Mouse (Mus musculus) spleen, embryonic (tissue): ENCODE results near the gene Slc25a34.

Experiments used
- CTCF ChIA-PET: fragments of 350-600 bp; sonication (Branson Sonifier 250); formaldehyde crosslinking; loops from one replicate; lab custom pipeline; 2022; lab: Charles Lee

Gene Slc25a34

DNA sequence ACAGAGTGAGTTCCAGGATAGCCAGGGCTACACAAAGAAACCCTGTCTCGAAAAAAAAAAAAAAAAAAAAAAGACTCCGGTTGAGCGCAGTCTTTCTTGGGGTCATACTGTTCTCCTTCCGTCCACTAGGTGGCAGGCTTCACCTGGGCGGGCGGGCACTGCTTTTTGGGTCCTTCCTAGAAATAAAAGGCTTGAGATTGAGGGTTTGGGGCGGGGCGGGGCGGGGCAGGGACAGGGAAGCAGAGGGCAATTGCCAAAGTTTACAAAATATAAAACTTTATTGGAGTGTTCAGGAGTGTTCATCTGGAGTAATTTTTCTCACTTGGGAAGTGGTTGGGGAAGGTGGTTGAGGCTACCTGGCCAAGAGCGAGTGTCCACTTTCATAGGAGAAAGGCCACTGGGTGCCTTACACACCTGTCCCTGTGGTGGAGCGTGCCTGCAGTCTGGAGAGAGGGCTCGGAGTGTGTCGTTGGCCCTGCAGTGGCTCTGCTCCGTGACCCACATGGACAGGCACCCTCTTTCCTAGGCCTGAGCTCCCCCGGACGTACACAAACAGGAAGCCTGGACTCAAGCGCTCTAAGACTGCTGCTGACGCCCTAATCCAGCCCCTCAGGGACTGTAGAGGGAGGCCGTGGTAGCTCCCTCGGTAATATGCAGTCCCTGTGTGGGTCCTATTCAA is 4.9 kb downstream of the Slc25a34 start, which contains the start of gene Tmem82:
Gene Tmem82 (minus strand): TSS at position 69 of the 679 bp plus-strand sequence.
- CTCF ChIA-PET = interaction anchor here (0.5 to 0.7 kb wide), 5 partner anchors 13 to 661 kb away, joined by 3 to 14 read pairs (median 4); no protein-coding TSS in a partner anchor

DNA sequence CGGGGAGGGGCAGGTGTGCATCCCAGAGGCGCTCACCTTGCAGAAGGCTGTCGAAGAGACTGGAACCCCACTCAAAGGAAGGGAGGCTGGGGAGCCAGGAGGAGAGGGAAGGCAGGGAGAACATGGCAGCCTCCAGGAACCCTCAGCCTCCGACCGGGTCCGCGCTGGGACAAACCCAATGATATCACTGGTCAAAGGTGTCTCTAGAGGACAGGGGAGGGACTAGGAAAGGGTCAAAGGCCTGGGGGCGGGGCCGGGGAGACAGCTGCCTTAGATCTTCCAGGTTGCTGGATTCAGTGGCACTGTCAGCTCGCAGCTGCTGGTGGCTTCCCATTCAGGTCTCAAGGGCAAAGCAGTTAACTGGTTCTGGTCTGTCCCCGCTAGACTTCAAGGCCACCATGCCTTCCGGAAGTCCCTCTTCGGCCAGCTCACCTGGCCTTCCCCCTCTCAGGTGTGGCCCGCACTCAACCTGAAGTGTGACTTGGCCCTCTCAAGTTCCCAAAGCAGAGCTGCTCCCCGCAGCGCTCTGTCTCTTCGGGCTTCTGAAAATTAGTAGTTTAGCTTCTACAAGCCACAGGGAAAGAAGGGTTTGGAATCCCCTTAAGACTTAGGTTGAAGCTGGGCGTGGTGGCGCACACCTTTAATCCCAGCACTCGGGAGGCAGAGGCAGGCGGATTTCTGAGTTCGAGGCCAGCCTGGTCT is 5.6 kb downstream of the Slc25a34 start:
- CTCF ChIA-PET = interaction anchor here (0.6 to 0.7 kb wide), 4 partner anchors 13 to 214 kb away, joined by 4 to 14 read pairs (median 6); no protein-coding TSS in a partner anchor

DNA sequence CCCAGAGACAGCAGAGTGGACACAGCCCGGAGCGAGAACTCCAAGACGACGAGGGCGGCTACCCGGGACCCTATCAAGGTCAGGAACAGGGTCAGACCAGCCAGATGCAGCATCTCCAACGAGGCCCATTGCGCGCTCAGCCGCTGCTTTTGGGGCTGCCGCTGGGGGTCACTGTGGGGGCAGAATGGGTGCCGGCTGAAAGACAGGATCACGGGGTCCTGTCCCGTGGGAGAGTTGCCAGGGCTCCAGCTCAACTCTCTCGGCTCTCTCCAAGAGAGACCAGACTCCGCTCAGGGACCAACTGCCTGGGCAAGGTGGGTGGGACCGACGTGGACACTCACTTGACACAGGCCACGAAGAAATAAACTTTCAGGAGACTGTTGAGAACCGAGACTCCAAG is 6.3 kb downstream of the Slc25a34 start:
- CTCF ChIA-PET = no interaction called here

DNA sequence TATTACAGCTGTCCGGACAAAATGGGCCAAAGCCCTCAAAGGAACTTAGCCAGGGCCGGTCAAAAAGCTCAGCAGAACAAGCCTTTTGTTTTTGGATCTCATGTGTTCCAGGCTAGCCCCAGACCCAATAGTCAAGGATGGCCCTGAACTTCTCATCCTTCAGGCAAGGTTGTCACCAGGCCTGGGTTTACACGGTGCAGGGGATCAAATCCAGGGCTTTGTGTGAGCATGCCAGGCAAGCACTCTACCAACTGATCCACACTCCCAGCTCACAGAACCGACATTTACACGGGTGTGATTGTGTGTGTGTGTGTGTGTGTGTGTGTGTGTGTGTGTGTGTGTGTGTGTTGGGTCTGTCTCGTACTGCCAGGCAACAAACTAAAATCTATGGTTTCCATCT is 6.8 kb downstream of the Slc25a34 start:
- CTCF ChIA-PET = interaction anchor here (0.9 kb wide), 1 partner anchor 233 kb away, joined by 3 read pairs; no protein-coding TSS in a partner anchor

DNA sequence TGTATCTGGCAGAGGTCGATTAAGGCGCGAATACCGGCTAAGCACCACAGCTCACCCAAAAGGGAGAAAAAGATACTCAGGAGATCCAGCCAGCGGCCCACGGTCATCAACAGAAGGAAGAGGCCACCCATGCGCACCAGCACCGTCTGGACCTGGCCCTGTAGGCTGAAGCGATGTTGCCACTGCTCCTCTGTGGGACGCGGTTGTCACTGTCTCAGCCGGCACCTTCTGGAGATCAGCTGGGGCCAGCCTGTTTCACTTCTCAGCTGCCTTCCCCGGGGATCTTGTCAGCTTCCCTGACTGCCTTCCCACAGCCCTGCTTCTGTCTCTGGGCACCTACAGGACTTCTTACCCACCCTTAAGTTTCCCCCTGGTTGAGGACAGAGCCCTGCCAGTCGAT is 8.7 kb downstream of the Slc25a34 start:
- CTCF ChIA-PET = no interaction called here

DNA sequence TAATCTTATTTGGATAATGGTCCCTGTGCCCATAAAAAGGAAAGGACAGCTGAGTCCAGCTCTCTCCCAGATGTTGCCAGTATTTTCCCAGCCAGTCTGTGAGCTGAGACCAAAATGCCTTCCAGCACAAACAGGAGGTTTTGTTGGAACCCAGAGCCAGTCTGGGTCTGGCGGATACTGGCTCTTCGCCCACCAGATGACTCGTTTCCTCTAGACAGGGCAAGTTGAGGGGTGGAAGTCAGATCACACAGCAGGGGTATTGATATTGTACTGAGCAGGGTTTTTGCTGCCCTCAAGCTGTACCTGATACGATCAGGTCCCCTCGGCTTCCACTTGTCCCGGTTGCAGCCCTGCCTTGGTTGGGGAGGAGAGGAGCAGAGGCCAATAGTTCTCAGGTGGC is 14.1 kb downstream of the Slc25a34 start:
- CTCF ChIA-PET = no interaction called here

DNA sequence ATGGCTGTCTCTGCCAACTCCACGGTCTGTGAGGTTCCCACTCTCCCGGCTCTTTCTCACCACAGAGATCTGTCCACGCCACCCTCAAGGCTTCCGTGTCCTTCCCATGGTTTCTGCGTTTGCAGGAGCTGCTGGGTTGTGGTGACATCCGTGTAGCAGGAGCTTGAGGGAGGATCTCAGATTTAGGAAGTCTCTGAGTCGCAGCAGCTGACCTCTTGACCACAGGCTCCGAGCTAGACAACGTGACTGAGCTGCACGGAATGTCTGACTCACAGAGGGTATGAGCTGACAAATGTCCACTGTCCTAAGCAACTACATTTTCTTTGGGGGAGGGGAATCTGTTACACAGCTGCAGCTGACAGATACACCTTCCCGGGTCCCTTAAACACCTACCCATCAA is 17.8 kb downstream of the Slc25a34 start, which contains the start of gene Fblim1:
Gene Fblim1 (minus strand): TSS at position 236 of the 400 bp plus-strand sequence.
- CTCF ChIA-PET = no interaction called here

DNA sequence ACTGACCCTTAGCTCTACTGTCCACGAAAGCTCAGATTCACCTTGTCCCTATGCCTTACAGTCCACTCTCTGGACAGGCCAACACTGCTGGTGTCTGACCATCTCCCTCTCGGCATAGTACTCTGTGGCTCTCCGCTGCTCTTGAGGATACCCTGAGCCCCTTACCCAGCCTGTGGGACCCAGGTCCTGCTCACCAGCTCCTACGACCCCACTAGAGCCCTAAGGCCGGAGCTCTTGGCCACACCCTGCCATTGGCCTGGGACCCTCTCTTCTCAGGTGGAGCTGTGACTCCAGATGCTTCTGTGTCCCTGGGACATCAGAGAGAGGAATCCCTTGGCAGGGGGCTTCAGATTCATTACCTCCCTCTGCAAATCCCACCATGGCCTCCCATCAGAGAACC is 18.2 kb downstream of the Slc25a34 start:
- CTCF ChIA-PET = no interaction called here

DNA sequence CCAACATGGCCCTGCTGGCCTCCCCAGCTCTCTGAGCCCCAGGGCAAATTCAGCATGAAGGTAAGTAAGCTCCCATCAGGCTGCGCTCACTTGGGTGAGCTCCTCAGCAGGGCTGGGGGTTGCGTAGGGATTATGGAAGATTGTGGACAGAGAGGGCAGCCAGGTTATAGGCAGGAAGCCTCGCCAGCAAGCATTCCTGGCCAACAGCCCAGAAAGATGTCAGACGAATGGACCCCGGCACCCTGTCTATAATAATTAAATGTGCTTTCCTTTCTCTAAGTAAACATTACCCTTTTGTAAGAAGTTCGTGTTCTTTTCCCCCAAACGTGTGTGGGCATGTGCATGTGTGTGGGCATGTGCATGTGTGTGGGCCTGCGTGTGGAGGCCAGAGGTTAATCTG is 19.1 kb downstream of the Slc25a34 start:
- CTCF ChIA-PET = no interaction called here

DNA sequence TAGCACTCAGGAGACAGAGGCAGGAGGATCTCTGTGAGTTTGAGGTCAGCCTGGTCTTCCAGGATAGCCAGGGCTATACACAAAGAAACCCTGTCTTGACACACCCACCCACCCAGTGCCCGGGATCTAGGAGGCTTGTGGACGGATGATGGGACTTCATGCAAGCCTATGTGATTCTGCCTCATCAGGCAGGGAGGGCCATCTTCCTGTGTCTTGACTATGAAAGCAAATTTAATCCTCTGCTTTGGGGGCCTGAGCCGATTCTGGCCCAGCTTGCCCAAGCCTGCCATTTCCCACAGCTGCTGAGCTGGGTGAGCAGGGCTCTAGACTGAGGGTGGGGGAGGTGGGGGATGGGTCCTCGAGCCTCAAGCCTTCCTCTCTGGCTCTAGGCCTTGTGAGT is 19.7 kb downstream of the Slc25a34 start:
- CTCF ChIA-PET = no interaction called here

DNA sequence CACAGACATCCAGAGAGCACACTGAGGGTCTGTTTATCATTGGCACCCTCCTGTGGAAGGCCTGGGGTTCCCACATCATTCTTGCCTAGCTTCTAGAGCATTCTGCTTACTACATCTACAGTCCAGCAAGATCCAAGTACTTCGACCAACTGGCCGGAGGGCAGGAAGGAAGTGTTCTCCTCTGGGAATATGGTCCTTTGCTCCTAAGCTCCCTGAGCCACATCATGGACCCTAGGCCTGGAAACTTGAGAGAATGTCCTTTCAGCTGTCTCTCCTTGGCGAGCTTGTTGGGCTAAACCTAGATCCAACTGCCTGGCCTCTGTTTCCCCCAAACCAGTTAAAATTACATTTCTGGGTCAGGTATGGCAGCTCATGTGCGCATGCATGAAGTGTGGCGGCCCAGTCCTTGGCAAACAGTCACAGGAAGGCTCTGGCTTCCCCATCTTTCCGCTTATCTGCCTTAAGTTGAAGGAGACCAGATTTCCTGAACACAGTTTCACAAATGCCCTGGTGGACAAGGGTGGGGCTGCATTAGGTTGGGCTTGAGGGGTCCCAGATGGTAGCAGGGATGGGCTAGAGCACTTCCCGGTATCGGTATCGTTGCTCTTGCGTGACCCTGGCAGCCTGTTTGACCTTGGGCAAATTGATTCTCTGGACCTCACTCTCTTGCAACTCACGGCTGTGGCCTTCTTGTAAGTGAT is 20.9 kb downstream of the Slc25a34 start:
- CTCF ChIA-PET = interaction anchor here (1.1 kb wide), 1 partner anchor 355 kb away, joined by 4 read pairs; no protein-coding TSS in a partner anchor

DNA sequence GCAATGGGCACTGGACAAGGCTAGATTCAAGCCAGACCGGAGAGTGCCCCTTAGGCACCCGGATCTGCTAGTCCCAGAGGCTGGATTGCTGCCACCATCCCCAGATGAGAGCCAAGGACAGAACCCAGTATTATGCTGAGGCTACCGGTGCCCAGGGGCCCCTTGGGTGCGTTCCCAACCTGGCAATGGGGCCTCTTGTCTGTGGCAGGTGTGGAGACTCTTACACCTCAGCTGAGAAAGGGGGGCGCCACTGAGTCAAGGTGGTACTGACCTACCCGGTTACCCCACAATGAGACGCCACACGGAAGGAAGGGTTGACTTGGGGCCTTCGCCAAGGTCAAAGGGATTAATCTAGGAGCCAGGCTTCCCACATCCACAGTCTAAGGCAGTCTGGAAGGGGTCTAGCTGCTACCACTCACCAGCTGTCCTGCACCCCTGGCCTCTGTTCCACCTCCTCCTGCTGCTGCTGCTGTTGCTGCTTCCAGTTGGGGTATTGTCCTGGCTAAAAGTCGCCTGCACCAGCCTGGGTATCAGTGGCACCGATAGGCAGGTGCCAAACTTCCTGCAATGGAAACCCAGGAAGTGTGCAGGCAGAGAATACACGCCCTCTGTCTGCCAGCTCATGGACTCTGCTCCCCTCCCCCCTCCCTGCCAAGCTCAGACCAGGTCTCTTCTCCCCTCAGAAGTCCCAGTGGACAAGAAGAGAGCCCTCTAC is 22.3 kb downstream of the Slc25a34 start:
- CTCF ChIA-PET = interaction anchor here (0.5 kb wide), 1 partner anchor 234 kb away, joined by 3 read pairs; no protein-coding TSS in a partner anchor

DNA sequence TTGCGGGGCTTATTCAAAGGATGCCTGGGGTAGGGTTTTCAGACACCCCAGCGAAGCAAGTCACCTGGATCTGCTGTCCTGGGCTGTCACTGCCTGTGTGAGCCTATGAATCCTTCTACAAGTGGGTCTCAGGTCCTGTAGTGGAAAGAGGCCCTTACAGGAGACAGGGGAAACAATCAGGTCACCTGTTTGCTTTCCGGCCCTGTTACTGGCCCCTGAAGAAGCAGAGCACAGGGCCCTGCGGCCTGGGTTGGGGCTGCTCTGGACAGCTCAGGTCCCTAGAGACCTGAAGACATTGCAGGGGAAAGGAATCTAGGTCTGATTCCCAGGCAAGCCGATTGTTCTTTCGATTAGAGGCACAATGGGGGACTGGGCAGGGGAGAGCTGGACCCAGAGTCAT is 23.3 kb downstream of the Slc25a34 start:
- CTCF ChIA-PET = interaction anchor here (0.6 kb wide), 1 partner anchor 812 kb away, joined by 4 read pairs; no protein-coding TSS in a partner anchor

DNA sequence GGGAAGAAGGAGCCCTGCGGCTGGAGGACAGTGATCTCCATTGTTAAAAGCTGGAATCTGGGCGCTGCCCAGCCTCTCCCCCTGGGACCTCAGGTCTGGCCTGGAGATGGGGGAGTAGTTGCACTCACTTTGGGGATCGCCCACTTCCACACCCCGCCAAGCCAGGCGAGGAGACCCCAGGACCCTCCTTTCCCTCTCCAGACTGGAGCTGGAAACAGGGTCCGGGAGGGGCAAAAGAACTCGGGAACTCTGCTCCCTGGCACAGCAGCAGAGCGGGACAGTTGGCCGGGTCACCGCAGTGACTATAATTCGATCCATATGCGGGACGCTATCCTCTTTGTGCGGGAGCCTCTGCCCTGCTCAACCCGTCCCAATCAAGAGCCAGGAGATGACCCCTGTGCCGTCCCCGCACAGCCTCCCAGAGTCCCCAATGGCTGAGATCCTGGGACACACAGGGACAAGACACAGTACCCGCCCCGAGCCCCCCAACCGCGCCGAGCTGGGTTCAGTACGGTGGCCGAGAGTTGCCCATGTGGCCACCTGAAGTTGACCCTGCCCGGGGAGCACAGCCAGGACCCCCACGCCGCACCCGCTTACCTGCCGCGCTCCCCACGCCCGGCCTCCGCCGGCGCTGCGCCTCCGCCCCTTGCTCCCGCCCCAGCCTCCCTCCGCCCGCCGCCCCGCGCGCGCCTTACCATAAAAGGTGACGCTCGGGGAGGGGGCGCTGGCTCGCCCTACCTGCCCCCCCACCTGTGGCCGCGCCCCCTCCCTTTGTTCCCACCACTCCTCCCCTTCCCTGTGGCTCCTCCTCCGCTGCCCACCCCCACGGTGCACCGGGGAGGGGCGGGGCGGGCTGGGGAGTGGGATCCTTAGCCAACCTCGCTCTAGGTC is 24.1 kb downstream of the Slc25a34 start:
- CTCF ChIA-PET = no interaction called here

DNA sequence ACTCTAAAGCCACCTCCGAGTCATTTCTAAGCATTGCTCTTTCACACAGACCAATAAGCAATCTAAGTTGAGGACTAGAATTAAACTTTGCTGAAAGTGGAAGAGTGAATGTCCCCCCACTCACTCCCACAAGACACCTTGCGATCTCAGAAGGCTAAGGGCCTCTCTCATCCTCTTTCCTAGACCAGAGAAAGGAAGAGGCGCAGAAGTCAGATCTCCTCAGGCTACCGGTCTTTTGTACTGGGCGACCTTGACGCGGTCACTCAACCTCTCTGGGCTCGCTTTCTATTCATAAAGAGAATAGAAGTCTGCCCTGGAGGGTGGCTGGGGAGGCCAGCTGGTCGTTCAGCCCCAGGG is 24.7 kb downstream of the Slc25a34 start:
- CTCF ChIA-PET = no interaction called here

DNA sequence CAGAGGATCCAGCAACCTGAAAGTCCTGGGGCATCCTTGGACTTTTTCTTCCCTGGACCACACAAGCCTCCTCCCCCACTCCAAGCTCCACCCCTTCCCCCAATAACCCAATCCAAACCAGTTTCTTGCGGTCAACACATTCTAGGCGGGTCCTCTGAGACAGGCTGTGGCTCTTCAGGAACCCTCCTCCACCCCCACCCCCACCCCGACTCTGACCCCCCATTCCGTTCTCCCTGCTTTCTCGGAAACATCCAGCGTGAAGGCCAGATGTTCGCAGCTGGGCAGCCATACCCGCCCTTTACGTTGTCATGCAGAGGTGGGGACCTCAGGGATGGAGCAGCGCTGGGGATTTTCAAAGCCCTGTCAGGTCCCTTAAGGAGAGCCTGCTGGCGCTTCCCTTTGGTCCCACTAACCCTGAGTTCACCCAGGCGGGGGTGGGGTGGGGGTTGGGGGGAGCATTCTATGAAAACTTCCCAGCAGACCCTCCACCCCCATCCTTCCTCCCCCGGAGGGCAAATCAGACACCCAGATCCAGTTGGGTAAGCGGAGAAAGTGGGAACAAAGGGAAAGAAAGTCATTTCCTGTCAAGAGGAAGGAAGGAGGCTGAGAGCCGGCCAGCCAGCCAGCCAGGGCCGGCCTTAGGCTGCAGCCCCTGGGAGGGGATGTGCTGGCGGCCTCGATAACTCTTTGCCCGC is 25.3 kb downstream of the Slc25a34 start:
- CTCF ChIA-PET = interaction anchor here (0.5 kb wide), 1 partner anchor 9 kb away, joined by 3 read pairs; no protein-coding TSS in a partner anchor

DNA sequence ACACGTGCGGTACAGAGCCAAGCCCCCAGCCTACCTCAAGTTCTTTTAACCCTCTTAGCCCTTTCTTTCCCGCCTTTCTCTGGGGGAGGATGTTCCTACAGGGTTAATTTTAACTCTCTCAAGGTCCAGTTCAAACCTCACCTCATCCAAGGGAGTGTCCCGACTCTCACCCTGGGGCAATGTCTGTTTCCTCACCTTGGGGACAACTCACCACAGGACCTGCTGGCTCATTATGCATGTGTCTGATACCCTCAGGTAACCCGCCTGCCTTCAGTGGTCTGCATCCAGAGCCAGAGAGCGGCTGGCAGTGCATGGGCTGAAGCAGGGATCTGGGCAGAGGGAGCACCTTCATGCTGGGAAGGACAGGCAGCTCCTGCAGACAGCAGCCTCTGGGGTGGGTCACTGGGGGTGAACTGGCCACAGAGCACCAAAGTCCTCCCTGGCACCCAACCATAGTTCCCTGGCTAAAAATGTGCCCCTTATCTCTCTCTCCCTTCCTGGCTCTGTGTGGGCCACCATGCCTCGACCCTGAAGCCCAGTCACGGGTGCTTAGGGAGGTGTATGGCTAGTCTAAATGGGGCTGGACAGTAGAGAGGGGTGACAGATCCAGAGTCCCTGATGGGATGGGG is 26.8 kb downstream of the Slc25a34 start:
- CTCF ChIA-PET = no interaction called here

DNA sequence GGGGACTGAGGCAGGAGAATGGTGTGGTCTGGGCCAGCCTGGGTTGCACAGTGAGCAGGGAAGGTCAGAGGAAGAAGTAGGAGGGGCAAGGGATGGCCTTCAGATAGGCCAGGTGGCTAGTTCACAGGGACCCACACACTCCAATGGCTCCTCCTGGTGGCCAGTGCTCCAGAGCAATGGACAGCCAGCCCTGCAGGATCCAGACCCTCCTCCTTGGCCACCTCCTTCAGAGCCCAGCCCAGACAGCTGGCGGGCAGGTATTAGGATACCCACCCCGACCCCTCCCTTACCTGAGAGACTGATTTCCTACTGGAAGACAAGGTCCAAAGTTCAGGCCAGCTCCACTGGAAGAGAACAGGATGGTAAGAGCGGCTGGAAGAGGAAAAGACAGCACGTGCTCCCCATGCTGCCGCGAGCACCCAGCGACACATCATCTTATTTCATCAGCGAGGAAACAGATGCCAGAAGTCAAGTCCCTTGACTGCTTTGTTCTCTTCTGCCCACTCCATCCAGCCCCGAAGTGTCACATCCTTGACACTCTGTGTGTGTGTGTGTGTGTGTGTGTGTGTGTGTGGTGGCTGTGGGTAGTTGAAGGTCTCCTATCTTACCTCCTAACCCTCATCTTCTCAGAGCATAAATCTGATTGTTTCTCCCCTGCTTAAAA is 27.9 kb downstream of the Slc25a34 start:
- CTCF ChIA-PET = no interaction called here

DNA sequence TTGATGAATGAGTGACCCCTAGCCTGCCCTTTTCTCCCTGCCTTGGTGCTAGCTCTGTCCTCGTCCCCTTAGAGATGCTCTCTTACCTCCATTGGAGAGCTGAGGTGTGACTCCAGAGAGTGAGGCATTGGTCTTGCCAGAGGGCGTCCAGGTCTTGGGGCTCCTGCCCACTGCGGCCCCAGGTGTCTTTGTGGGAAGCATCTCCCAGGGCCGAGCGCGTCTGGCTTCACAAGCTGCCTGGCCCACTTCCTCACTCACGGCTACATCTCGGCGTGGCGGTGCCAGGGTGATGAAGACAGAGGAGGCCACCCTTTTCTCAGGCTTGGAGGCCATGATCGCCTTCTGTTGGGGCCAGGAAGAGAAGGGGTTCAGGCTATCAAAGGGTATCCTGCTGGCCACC is 28.5 kb downstream of the Slc25a34 start:
- CTCF ChIA-PET = no interaction called here
